Mouse (Mus musculus): ENCODE measurements around the gene Tnfsfm13.
A peak's percentile ranks its signal among the peaks of the same experiment; 100 is the strongest.
"Not testable (repeated sequence)": the region's sequence is repeated elsewhere in the genome, so short reads cannot be mapped to it uniquely, and the experiment has no call there.

Gene Tnfsfm13

DNA sequence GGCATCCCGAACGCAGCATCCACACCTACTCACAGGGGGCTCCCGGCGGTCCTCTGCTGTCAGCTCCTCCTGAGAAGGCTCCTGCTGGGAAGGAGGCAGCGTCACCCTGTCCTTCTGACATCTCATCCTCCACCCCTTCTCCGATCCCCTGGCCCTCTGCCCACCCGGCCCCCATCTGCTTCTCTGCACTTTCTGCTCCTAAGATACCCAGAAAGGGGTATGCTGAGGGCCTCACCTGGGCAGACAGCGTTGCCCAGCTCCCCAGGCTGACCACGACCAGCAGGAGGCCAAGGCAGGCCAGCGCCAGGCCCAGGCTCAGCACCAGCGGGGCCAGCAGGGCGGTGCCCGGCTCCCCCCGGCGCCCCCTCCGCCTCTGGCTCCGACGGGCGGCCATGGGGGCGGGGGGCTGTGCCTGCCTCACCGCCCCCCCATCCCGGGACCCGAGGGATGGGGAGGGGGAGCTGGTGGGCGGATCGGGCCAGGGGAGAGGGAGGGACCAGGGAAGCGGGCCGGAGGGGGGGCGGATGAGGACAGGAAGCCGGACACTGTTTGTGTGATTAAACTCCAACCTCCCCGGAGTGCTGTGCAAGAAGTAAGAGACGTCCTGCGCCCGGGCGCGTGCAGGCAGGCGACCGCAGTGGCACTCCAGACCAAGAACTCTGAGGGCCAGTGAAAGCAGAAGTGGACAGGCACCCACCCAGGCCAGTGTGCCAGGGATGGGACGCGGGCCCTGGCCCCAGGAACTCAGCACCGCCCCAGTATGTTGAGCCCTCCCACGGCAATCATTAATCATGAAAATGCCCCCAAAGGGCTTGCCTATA is at the start of gene Tnfsfm13, which contains the start of gene Tnfsf12:
Tnfsfm13 (minus strand) TSS at position 738 of the 821 bp plus-strand sequence.
Tnfsf12 (minus strand) TSS at position 489 of the 821 bp plus-strand sequence.
- no peak for DNase-seq (ENCODE audit: low read depth, low spot score)

DNA sequence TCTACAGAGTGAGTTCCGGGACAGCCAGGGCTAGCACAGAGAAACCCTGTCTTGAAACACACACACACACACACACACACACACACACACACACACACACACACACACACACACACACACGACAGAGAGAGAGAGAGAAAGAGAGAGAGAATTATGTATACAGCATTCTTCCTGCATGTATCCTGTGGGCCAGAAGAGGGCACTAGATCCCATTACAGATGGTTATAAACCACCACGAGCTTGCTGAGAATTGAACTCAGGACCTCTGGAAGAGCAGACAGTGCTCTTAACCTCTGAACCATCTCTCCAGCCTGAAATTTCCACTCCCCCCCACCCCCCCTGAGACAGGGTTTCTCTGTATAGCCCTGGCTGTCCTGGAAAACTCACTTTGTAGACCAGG is 35.5 kb upstream of the Tnfsfm13 start:
- DNase-seq (ENCODE audit: low read depth, low spot score), result not testable (repeated sequence)

DNA sequence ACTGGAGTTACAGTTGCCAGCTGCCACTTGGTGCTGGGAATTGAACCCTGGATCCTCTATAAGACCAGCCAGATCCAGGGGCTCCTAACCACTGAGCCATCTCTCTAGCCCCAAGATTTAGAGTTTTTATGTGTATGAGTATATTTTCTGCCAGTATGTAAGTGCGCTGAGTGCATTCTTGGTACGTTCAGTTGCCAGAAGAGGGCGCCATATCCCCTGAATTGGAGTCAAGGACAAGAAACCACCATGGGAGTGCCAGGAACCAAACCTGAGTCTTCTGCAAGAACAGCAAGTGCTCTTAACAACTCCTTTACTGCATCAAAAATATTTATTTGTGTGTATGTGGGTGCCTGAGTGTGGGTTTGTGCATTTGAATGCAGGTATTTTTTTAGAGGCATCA is 33.2 kb upstream of the Tnfsfm13 start:
- peak; percentile 64 for DNase-seq (ENCODE audit: low read depth, low spot score)

DNA sequence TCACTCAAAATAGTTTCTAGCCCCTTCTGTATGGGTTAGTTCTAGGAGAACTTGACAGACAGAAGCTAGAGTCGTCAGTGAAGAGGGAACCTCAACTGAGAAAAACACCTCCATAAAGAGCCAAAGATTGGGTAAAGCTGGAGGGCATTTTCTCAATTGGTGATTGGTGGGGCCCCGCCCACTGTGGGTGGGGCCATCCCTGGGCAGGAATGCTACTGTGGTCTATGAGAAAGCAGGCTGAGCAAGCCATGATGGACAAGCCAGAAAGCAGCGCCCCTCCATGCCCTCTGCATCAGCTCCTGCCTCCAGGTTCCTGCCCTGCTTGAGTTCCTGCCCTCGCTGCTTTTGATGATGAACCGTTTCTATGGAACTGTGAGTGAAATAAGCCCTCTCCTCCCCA is 30.1 kb upstream of the Tnfsfm13 start:
- DNase-seq (ENCODE audit: low read depth, low spot score), result no peak

DNA sequence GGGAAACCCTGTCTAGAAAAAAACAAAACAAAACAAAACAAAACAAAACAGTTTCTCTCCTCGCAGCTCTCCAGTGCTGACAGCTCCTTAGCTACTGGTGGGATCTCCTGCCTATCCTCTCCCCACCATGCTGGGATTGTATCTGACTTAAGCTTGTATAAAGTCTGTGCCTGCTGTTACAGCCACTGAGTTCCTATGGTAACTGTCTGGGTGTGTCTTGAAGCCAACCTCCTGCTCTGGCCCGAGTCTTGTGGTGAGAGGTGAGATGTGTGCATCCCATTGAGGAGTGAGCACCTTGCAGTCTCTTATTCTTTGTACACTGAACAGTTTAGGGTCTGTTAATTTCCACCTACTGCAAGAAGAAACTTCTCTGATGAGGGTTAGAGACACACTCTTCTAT is 27.2 kb upstream of the Tnfsfm13 start:
- no peak for DNase-seq (ENCODE audit: low read depth, low spot score)

DNA sequence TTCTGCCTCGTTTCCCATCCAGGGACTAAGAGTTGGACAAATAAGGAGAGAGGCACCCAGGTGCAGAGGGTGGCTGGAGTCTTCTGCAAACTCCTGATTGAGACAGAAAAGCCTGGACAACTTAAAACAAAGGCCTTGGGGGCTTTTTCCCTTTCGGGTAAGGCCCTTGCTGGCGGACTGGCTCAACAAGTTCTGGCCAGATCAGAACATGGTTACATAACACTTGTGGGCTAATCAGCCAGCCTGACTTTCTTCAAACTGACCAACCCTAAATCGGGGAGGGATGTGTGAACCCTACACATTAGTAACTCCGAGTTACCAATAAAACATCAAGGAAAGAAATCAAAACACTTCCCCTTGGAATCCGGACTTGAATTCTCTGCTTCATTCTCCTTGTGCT is 25.0 kb upstream of the Tnfsfm13 start:
- no peak for DNase-seq (ENCODE audit: low read depth, low spot score)

DNA sequence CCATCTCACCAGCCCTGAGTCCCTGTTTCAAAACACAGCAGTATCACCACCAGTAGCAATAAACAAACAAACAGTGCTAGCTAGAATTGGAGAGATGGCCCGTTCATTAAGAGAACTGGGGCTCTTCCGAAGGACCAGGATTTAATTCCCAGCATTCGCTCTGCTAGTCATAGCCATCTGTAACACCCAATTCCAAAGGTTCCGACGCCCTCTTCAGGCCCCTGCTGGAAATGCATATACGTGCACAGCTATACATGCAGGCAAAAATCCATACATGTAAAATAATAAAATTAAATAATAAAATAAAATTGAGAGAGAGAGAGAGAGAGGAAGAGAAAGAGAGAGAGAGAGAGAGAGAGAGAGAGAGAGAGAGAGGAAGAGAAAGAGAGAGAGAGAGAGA is 23.5 kb upstream of the Tnfsfm13 start:
- DNase-seq (ENCODE audit: low read depth, low spot score), result no peak

DNA sequence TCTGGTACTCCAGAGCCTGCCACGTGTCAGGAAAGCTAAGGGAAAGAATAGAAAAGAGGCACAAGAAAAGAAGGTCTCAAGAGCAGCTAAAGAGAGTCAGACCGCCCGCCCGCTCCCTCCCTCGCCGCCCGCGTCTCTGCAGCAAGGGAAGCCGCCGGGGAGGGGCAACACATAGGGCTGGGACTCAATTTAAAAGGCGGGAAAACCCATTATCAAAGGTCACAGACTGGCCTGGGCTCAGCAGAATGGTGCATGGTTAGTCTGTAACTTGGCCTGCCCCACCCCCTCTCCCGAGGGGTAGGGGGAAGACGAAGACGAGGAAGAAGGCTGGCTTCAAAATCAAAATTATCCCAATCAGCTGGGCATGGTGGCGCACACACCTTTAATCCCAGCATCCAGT is 22.8 kb upstream of the Tnfsfm13 start:
- DNase-seq (ENCODE audit: low read depth, low spot score), result no peak

DNA sequence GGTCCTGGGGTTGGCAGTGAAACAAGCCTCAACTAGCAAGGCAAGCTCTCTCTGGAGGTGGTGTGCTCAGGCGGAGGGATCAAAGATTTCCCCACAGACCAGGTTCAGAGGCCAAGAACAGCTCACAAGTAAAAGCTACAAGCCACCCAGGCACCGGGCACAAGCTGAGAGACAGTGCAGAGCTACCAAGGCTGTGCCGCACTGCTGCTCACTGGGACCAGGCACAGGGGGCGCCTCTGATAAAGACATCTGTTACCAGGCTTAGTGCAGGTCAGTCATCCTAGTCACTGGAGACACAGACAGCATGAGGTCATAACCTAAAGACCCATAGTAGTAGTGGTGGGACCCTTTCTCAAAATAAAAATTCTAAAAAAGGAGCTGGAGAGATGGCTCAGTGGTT is 21.1 kb upstream of the Tnfsfm13 start:
- no peak for DNase-seq (ENCODE audit: low read depth, low spot score)

DNA sequence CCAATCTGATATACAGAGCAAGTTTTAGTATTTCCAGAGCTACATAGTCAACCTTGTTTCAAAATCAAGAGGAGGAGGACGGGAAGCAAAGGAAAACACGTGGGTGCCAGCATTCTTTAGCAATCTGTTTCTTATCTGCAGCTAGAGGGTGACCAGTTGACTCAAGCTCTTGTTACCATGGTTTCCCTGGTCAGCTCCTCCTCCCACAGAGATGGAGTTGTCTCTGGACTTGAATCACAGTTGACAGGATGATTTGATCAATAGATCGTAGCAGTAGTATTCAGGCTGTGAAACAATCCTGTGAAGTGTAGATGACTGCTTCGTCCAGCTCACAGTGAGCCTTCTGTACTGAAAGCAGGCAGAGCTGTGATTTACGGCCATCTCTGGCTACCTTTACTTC is 20.0 kb upstream of the Tnfsfm13 start:
- peak; percentile 63 for DNase-seq (ENCODE audit: low read depth, low spot score)

DNA sequence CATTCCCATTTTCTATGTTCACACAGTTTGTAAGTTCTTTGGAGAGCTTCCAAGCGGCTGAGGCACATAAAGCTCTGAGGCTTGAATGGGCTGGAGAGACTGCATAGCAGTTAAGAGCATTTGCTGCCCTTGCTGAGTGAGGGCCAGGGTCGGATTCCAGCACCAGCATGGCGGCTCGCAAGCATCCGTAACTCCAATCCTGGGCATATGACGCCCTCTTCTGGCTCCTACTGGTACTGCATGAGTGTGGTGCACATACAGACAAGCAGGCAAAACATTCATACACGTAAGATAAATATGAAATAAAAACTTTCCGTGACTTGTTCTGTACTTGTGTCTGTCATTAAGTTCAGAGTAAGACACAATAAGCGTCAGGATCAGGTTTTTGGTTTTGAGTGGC is 19.6 kb upstream of the Tnfsfm13 start:
- peak; percentile 52 for DNase-seq (ENCODE audit: low read depth, low spot score)

DNA sequence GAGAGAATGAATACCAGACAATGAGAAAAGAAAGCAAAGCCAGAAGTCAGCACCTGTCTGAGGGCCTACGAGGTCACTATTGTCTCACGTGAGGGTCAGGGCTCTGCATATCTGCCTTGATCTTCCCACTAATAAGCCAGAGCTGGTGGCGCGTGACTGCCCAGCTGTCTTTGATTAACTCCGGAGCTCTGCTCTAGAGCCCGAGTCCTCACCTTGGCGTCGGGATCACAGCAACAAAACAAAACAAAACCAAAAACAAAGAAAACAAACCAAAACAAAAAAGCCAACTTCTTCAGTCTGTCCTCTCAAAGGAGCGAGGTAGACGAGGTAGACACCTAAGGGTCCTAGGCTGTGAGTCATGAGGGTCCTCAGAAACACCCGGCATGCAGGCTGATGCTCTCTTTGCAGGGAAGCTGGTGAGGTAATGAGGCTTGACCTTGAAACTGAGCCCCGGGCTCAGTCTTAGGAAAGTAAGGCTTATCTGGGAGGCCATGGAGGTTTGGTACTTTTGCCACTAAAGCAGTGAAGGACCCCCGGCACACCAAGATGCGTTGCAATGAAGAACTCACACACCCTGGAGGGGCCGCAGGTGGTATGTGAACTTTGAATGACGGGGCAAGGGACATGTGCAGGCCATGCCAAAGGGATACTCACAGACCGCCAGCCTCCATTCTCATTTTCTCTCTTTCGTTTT is 18.9 kb upstream of the Tnfsfm13 start:
- peak; percentile 80 for DNase-seq (ENCODE audit: low read depth, low spot score)

DNA sequence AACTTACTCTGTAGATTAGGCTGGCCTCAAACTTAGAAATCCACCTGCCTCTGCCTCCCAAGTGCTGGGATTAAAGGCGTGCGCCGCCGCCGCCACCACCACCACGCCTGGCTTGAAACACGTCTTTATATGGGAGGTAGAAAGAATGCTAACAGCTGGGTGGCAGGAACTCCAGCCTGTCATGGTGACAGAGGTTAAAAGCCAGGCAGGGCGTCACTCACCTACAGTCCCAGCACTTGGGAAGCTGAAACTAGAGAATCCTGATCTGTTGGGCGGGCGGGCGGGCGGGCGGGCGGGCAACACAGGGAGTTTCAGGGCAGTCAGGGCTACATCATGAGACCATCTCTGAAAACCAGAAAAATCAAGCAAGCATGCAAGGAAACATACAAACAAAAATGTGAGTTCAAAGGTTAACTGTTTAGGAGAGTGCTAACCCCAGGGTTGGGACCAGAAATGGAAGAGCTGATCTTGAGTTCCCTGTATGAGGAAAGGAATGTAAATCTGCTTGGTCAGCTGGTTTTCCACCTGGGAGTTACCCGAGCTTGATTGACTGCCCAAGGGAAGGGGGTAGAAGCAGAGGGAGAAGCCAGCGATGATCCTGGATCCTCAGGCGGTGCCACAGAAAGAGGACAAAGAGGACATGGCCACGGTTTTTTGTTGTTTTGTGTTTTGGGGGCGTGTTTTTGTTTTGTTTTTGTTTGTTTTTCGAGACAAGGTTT is 17.2 kb upstream of the Tnfsfm13 start:
- no peak for DNase-seq (ENCODE audit: low read depth, low spot score)

DNA sequence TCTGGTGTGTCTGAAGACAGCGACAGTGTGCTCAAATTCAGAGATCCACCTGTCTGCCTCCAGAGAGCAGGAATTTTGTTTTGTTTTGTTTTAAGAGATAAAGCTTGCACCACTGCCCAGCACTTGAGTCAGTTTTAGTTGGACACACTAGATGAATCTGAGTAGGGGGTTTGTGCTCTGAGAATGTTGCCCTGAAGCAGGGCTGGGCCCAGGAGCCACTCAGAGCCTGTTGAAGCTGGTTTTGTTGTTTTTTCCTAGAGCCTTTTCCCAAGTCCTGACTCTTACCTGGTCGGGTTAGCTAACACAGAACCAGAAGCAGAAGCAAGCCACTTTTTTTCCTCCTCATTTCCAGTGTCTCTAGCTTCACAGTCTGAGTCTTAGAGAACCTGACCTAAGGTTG is 15.2 kb upstream of the Tnfsfm13 start:
- DNase-seq (ENCODE audit: low read depth, low spot score), result no peak

DNA sequence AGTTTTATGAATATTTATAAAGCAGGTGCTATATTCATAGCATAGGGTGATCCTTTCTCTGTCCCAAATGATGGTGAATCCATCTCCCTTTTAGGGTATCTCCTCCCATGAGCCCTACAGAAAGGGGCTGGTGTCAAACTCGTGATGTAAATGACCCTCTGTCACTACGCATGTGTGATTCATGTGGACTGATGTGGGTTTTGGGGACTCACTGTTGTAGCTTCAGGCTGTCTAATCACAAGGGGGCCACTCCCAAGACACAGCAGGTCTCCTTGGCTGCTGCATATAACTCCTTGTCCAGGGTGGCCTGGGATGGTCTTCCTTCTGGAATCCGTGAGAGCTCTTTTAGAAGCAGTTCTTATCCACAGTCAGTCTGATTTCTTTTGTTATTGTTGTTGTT is 14.6 kb upstream of the Tnfsfm13 start:
- DNase-seq (ENCODE audit: low read depth, low spot score), result no peak

DNA sequence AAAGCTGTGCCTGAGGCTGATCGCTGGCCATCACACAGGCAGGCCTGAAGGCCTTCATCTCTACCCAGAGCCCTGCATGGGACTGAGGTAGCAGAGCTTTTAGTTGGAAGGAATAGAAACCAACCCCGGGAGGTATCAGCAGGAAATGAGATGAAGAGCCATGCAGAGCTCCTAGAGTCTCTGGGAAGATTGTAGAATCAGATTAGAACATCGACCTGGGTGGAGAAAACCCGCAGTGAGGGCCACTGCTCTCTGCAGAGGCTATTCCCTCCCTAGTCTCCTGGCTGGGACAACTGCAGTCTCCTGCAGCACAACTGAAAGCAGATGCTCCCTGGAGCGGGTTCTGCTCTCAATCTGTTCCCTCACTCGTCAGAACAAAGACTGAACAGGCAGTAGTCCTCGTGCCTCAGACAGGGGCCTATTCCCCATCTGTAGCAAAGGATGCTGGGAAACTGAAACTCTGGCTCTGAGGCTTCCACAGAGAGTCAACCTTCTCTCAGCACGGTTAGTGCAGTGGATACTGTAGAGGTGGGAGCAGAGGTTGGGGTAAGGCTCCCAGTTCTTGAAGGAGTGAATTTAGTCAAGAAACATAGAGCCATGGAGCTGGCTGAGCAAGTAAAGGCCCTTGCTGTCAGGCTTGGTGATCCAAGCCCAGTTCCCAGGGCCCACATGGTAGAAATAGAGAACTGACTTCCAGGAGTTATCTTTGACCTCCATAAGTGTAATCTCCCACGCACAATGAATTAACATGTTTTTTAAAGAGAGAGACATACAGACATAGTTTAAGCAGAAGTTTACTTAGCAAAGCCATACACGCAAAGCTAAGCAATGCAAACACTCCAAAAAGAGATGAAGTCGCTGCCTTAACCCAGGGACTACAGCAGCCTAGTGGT is 13.9 kb upstream of the Tnfsfm13 start:
- DNase-seq (ENCODE audit: low read depth, low spot score), result no peak

DNA sequence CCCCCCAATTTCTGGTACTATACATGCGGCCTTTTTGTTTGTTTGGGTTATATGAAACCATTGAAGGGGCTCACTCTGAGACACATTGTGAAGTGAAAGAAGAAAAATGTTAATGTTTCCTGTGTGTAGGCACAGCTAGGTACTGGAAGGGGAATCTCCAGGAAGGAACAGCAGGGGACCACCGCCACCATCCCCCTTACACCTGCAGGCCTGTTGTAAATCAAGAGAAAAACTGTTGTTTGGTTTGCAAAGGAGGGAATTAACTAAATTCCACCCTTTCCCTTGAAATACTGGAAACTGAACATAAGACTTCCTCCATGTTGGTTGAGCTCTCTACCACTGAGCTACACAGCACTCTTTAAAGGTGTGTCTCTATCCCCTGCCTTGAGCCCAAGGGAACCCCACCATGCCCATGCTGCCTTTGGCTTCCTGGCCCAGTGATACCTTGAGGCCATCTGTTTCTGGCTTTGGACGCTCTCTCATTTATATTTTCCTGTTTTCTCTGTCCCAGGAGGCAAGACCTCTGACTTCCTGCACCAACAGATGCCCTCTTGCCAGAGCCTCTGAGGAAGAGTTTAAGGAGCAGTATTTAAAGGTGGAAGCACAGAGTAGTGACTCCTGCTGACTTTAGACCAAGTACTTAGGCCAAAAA is 12.8 kb upstream of the Tnfsfm13 start:
- no peak for DNase-seq (ENCODE audit: low read depth, low spot score)

DNA sequence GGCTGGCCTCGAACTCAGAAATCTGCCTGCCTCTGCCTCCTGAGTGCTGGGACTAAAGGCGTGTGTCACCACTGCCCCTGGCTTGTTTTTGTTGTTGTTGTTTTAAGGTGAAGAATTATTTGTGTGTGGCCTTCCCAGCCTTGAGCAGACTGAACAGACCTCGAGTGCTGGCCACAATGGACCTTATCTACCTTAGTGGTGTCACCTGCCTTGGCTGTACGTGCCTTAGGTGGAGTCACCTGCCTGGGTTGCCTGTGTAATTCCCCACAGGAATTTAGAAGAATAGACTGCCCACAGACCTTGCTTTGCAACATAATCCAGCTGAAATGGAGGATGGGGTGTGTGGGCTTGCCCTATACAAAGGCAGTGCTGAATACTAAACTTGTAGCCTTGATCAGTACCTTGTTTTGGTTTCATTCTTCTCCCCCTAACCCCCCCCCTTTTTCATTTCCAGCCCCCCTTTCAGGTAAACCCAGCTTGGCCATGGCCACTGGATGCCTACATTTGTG is 12.0 kb upstream of the Tnfsfm13 start:
- DNase-seq (ENCODE audit: low read depth, low spot score), result no peak

DNA sequence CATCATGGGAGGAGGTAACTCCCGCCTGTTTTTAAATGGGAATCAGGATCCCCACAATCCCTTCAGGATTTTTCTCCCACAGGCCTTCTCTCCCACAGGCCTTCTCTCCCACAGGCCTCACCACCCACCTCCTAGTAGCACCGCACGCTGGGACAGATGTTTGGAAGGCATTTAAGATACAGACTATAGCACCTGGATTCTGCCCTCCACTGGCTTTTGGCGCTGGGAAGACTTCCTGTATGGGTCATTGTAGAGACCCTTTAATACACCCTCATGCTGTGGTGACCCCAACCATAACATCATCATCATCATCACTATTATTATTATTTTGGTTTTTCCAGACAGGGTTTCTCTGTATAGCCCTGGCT is 11.6 kb upstream of the Tnfsfm13 start:
- DNase-seq (ENCODE audit: low read depth, low spot score), result no peak

DNA sequence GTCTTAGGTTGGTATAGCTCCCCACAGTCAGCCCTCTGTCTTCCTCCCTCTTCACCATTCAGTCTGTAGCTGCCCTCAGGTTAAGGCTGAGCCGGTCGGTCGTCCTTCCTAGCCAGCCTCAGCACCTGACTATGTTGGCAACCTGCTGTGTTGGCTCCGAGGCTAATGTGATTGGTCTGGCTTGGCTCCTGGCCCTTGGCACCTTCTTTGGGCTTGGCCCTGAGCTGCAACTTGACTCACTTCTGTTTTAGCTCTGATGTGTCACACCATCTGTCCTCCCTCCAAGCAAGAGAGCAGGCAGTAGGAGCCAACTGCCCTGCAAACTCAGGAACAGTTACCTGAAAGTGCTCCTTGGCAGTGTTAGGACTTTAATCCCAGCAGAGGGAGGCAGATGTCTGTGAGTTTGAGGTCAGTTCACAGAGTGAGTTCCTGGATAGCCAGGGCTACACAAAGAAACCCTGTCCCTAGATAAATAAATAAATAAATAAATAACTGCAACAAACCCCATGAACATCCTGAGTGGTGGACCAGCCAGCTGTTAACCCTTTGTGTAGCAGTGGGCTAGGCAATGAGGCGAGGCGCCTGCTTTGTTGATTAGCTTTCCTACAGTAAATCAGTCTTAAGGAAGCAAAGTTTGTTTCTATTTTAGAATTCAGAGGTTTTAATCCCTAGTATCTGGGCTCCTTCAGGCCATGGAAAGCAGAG is 11.0 kb upstream of the Tnfsfm13 start:
- DNase-seq (ENCODE audit: low read depth, low spot score), result no peak

Measured in forelimb bud, embryonic 11.5 days (tissue).